Mouse (Mus musculus): ENCODE results near the gene Olfr142. TPM values are rescaled to one million over a fixed set of nuclear protein-coding genes. Genes with fewer than 3 reads are reported as not detected.
"Not testable (repeated sequence)": the region's sequence is repeated elsewhere in the genome, so short reads cannot be mapped to it uniquely, and the experiment has no call there.

Gene Olfr142
- polyA plus RNA-seq (2015; fragmentation: Nextera tagmentation; extraction: Ambion mirVana), result not detected in 2 replicates

GRCm38 (mm10) chr2:90257492-90257891 is at the start of gene Olfr142:
Gene Olfr142, minus strand, starts transcription at chr2:90257592.
- Histone ChIP-seq H3K4me2 (replicated peaks; ENCODE audit: low read depth, low read length) (no peak within 1 kb of the TSS), H3K36me3 (ENCODE audit: insufficient read depth, low read length) (no peaks in the 10 kb centered on the region), H3K9ac (replicated peaks; ENCODE audit: low read depth) (no peak within 1 kb of the TSS), H3K4me1 (ENCODE audit: insufficient read depth, low read depth, low read length) (no peaks in the 10 kb centered on the region), H3K27ac (ENCODE audit: low read length) (no peak within 1 kb of the TSS), H3K9me3 (ENCODE audit: low read length) (no peaks in the 10 kb centered on the region), H3K4me3 (ENCODE audit: low read depth, low read length) (no peak within 1 kb of the TSS), H3K27me3 (replicated peaks; ENCODE audit: insufficient read depth, low read length) (no peaks in the 10 kb centered on the region)
- DNase-seq (ENCODE audit: low spot score) (no peak), ATAC-seq (no peak)
- TF ChIP-seq CTCF (IDR thresholded peaks at IDR 0.05) (no peak), EP300 (IDR thresholded peaks at IDR 0.05) (no peak)
- 83% methylated on average over 4 of the region's 4 CpGs for WGBS

- WGBS, result 90% methylated on average over 6 of the region's 6 CpGs
- H3K27ac ChIP-seq (ENCODE audit: low read length), result no peak within 1 kb of the TSS
- no peak within 1 kb of the TSS for H3K4me2 ChIP-seq (replicated peaks; ENCODE audit: low read depth, low read length)
- no peak for DNase-seq (ENCODE audit: low spot score)
- no peak for ATAC-seq
- H3K9me3 ChIP-seq (ENCODE audit: low read length), result no peaks in the 10 kb centered on the region
- H3K4me1 ChIP-seq (ENCODE audit: insufficient read depth, low read depth, low read length), result no peaks in the 10 kb centered on the region
- no peak within 1 kb of the TSS for H3K9ac ChIP-seq (replicated peaks; ENCODE audit: low read depth)
- H3K36me3 ChIP-seq (ENCODE audit: insufficient read depth, low read length), result no peaks in the 10 kb centered on the region
- TF ChIP-seq CTCF (IDR thresholded peaks at IDR 0.05), result no peak
- TF ChIP-seq EP300 (IDR thresholded peaks at IDR 0.05), result no peak
- H3K4me3 ChIP-seq (ENCODE audit: low read depth, low read length), result no peak within 1 kb of the TSS
- H3K27me3 ChIP-seq (replicated peaks; ENCODE audit: insufficient read depth, low read length), result no peaks in the 10 kb centered on the region
Observed at GRCm38 (mm10) chr2:90292741-90293140, 35.3 kb upstream of the Olfr142 start, which contains the start of gene Olfr1272. Gene Olfr1272, minus strand, starts transcription at chr2:90292841.

GRCm38 (mm10) chr2:90270932-90271331 is 13.5 kb upstream of the Olfr142 start, which contains the start of gene Olfr1271:
Gene Olfr1271, minus strand, starts transcription at chr2:90271032.
- no peak within 1 kb of the TSS for H3K9ac ChIP-seq (replicated peaks; ENCODE audit: low read depth)
- no peak within 1 kb of the TSS for H3K4me2 ChIP-seq (replicated peaks; ENCODE audit: low read depth, low read length)
- no peaks in the 10 kb centered on the region for H3K36me3 ChIP-seq (ENCODE audit: insufficient read depth, low read length)
- no peaks in the 10 kb centered on the region for H3K27me3 ChIP-seq (replicated peaks; ENCODE audit: insufficient read depth, low read length)
- H3K9me3 ChIP-seq (ENCODE audit: low read length), result no peaks in the 10 kb centered on the region
- no peaks in the 10 kb centered on the region for H3K4me1 ChIP-seq (ENCODE audit: insufficient read depth, low read depth, low read length)
- 90% methylated on average over 2 of the region's 2 CpGs for WGBS
- H3K27ac ChIP-seq (ENCODE audit: low read length), result no peak within 1 kb of the TSS
- no peak within 1 kb of the TSS for H3K4me3 ChIP-seq (ENCODE audit: low read depth, low read length)
- no peak for TF ChIP-seq EP300 (IDR thresholded peaks at IDR 0.05)
- no peak for TF ChIP-seq CTCF (IDR thresholded peaks at IDR 0.05)
- no peak for ATAC-seq
- DNase-seq (ENCODE audit: low spot score), result no peak

- not testable (repeated sequence) for H3K4me2 ChIP-seq (replicated peaks; ENCODE audit: low read depth, low read length); H3K4me1 ChIP-seq (ENCODE audit: insufficient read depth, low read depth, low read length); H3K9me3 ChIP-seq (ENCODE audit: low read length); ATAC-seq; H3K4me3 ChIP-seq (ENCODE audit: low read depth, low read length); H3K27me3 ChIP-seq (replicated peaks; ENCODE audit: insufficient read depth, low read length); DNase-seq (ENCODE audit: low spot score); H3K9ac ChIP-seq (replicated peaks; ENCODE audit: low read depth); H3K27ac ChIP-seq (ENCODE audit: low read length); H3K36me3 ChIP-seq (ENCODE audit: insufficient read depth, low read length)
- no CpG with 5 or more reads among the region's 6 CpGs for WGBS
Observed at GRCm38 (mm10) chr2:90224393-90224792, 33.0 kb downstream of the Olfr142 start, which contains the start of gene Olfr1506. Gene Olfr1506, minus strand, starts transcription at chr2:90224493.

Other genes starting within 250 kb of the Olfr142 start
- not detected in 2 replicates for gene Olfr1263, start 245.5 kb downstream of the Olfr142 start, polyA plus RNA-seq (2015; fragmentation: Nextera tagmentation; extraction: Ambion mirVana)
- not detected in 2 replicates for gene Olfr1264, start 232.0 kb downstream of the Olfr142 start, polyA plus RNA-seq (2015; fragmentation: Nextera tagmentation; extraction: Ambion mirVana)
- gene Olfr1265, start 222.3 kb downstream of the Olfr142 start, polyA plus RNA-seq (2015; fragmentation: Nextera tagmentation; extraction: Ambion mirVana), result not detected in 2 replicates
- not detected in 2 replicates for gene Olfr140, start 194.0 kb downstream of the Olfr142 start, polyA plus RNA-seq (2015; fragmentation: Nextera tagmentation; extraction: Ambion mirVana)
- gene Olfr1269, start 136.2 kb downstream of the Olfr142 start, polyA plus RNA-seq (2015; fragmentation: Nextera tagmentation; extraction: Ambion mirVana), result not detected in 2 replicates
- gene Olfr32, start 115.3 kb downstream of the Olfr142 start, polyA plus RNA-seq (2015; fragmentation: Nextera tagmentation; extraction: Ambion mirVana), result not detected in 2 replicates
- gene Olfr1270, start 104.5 kb downstream of the Olfr142 start, polyA plus RNA-seq (2015; fragmentation: Nextera tagmentation; extraction: Ambion mirVana), result not detected in 2 replicates
- gene Olfr1506, start 33.1 kb downstream of the Olfr142 start, polyA plus RNA-seq (2015; fragmentation: Nextera tagmentation; extraction: Ambion mirVana), result not detected in 2 replicates
- not detected in 2 replicates for gene Olfr1271, start 13.4 kb upstream of the Olfr142 start, polyA plus RNA-seq (2015; fragmentation: Nextera tagmentation; extraction: Ambion mirVana)
- gene Olfr1272, start 35.2 kb upstream of the Olfr142 start, polyA plus RNA-seq (2015; fragmentation: Nextera tagmentation; extraction: Ambion mirVana), result not detected in 2 replicates
- gene Gm13769, start 64.6 kb upstream of the Olfr142 start, polyA plus RNA-seq (2015; fragmentation: Nextera tagmentation; extraction: Ambion mirVana), result not detected in 2 replicates
- gene Olfr1274-ps, start 141.1 kb upstream of the Olfr142 start, polyA plus RNA-seq (2015; fragmentation: Nextera tagmentation; extraction: Ambion mirVana), result not detected in 2 replicates